Mouse (Mus musculus) CH12.LX (cell line): ENCODE results near the gene Gpr68.

Experiments
- CTCF ChIP-seq, 2 experiments: IDR thresholded peaks in 1 of 2; conservative IDR thresholded peaks in 1 of 2; 2 replicates each; pipeline ENCODE4 v1.5.1; 2011 to 2012; ENCODE audit warnings: low read depth in 2 of 2, low read length in 2 of 2, improper control_type of control experiment in 1 of 2, inconsistent platforms in 1 of 2, mild to moderate bottlenecking in 1 of 2, moderate library complexity in 1 of 2
- EP300 ChIP-seq: IDR thresholded peaks from 2 replicates; pipeline ENCODE4 v1.6.1; 2011; ENCODE audit warnings: low read length, improper control_type of control experiment
- GABPA ChIP-seq: IDR thresholded peaks from 2 replicates; pipeline ENCODE4 v1.6.1; 2012; ENCODE audit warnings: low read depth, low read length, improper control_type of control experiment, inconsistent platforms; ENCODE audit not compliant: insufficient replicate concordance
- POLR2A ChIP-seq: IDR thresholded peaks from 2 replicates; pipeline ENCODE4 v1.6.1; 2011; ENCODE audit warnings: low read depth, mild to moderate bottlenecking, improper control_type of control experiment, low read length
- POLR2AphosphoS2 ChIP-seq: IDR thresholded peaks from 2 replicates; pipeline ENCODE4 v1.6.1; 2011; ENCODE audit warnings: low read depth, low read length, improper control_type of control experiment
- TCF12 ChIP-seq: IDR thresholded peaks from 2 replicates; pipeline ENCODE4 v1.6.1; 2014; ENCODE audit warnings: low read depth, mild to moderate bottlenecking, inconsistent platforms, low read length, improper control_type of control experiment
- USF1 ChIP-seq: IDR thresholded peaks from 2 replicates; pipeline ENCODE4 v1.6.1; 2014; ENCODE audit warnings: low read depth, mild to moderate bottlenecking, inconsistent platforms, low read length, improper control_type of control experiment
- USF2 ChIP-seq: conservative IDR thresholded peaks from 2 replicates; pipeline ENCODE4 v1.6.1; 2011; ENCODE audit warnings: low read depth, low read length, improper control_type of control experiment
- ZNF384 ChIP-seq: IDR thresholded peaks from 2 replicates; pipeline ENCODE4 v1.6.1; 2012; ENCODE audit warnings: low read depth, low read length, improper control_type of control experiment, inconsistent platforms

GRCm38 (mm10) chr12:100899111-100899640 is 8.8 kb downstream of the Gpr68 start:
- TF ChIP-seq TCF12 (no peak), GABPA (no peak), ZNF384 (no peak), CTCF (conservative IDR thresholded peaks at IDR 0.05 in 1 of 2, IDR thresholded peaks at IDR 0.05 in 1 of 2; ENCODE audit: low read depth in 2 of 2, low read length in 2 of 2) (no peak), POLR2A (no peak), USF2 (no peak), EP300 (no peak), USF1 (no peak), POLR2AphosphoS2 (no peak)
